Mouse (Mus musculus): Measurements from ENCODE around the gene Dchs1.

GRCm38 (mm10) chr7:105808385-105808784 is 20.9 kb upstream of the Dchs1 start:
- no peak for TF ChIP-seq CTCF (IDR thresholded peaks at IDR 0.05; ENCODE audit: extremely low read depth, insufficient read depth, insufficient read length, insufficient replicate concordance)
- TF ChIP-seq POLR2A (IDR thresholded peaks at IDR 0.05; ENCODE audit: low read depth, low read length), result no peak

All from spleen, adult 2 months (tissue).